Mouse (Mus musculus): ENCODE measurements at regions not wholly inside any gene's neighbourhood (a gene's known extent, or its start where the extent isn't known, plus 50 kb on each side); places are given as distances from the start of the nearest gene placed in this dataset.
"Not testable (repeated sequence)": the region's sequence is repeated elsewhere in the genome, so short reads cannot be mapped to it uniquely, and the experiment has no call there.

- H3K27me3 ChIP-seq: no peaks in the 10 kb centered on the region
- ATAC-seq (ENCODE audit: insufficient number of reproducible peaks, insufficient read depth, low FRiP score, low TSS enrichment): no peak
- H3K4me3 ChIP-seq: no peak overlapping the region
- H3K9ac ChIP-seq: no peak overlapping the region
- no peaks in the 10 kb centered on the region for H3K9me3 ChIP-seq
- 79% methylated on average over 1 of the region's 1 CpGs for WGBS
- H3K36me3 ChIP-seq: no peaks in the 10 kb centered on the region
- no peak overlapping the region for H3K27ac ChIP-seq
- H3K4me2 ChIP-seq (replicated peaks): no peak overlapping the region
- H3K4me1 ChIP-seq: no peaks in the 10 kb centered on the region
Observed at GRCm38 (mm10) chr10:46629876-46630275, 1052.2 kb downstream of the Hace1 start.

DNA sequence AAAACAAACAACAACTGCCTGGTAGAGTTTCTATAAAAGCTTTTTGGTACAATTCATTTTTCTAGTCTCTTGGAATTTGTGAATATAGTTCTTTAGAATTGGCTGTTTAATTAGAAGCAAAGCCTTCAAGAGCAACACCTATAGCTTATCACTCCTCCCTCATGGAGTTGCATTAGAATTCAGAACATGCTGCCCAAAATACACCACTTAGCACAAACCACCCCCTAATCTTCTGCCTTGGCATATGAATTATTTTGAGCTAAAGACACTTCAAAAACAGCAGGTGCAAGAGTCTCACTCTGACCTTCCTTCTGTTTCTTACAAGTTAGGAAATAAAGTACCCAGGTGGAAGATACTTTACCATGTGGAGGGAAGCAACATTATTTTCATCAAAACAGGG, 1085.4 kb downstream of the Hace1 start:
- H3K9me3 ChIP-seq: no peaks in the 10 kb centered on the region
- no peak overlapping the region for H3K27ac ChIP-seq
- H3K4me1 ChIP-seq: no peaks in the 10 kb centered on the region
- H3K36me3 ChIP-seq: no peaks in the 10 kb centered on the region
- no peak overlapping the region for H3K4me2 ChIP-seq (replicated peaks)
- ATAC-seq (ENCODE audit: insufficient number of reproducible peaks, insufficient read depth, low FRiP score, low TSS enrichment): no peak
- no peak overlapping the region for H3K4me3 ChIP-seq
- no peak overlapping the region for H3K9ac ChIP-seq
- no peaks in the 10 kb centered on the region for H3K27me3 ChIP-seq

GRCm38 (mm10) chr10:46689823-46690372, 1112.3 kb downstream of the Hace1 start:
- ATAC-seq (ENCODE audit: insufficient number of reproducible peaks, insufficient read depth, low FRiP score, low TSS enrichment); H3K27me3 ChIP-seq; H3K36me3 ChIP-seq; H3K9me3 ChIP-seq; H3K27ac ChIP-seq; H3K9ac ChIP-seq; H3K4me1 ChIP-seq; H3K4me3 ChIP-seq; H3K4me2 ChIP-seq (replicated peaks): not testable (repeated sequence)
- WGBS: 97% methylated on average over 1 of the region's 1 CpGs

GRCm38 (mm10) chr10:46692661-46693060, 1115.0 kb downstream of the Hace1 start:
- WGBS: 84% methylated on average over 3 of the region's 3 CpGs
- no peak overlapping the region for H3K4me3 ChIP-seq
- H3K27me3 ChIP-seq: no peaks in the 10 kb centered on the region
- no peaks in the 10 kb centered on the region for H3K4me1 ChIP-seq
- H3K9ac ChIP-seq: no peak overlapping the region
- ATAC-seq (ENCODE audit: insufficient number of reproducible peaks, insufficient read depth, low FRiP score, low TSS enrichment): no peak
- no peaks in the 10 kb centered on the region for H3K36me3 ChIP-seq
- H3K4me2 ChIP-seq (replicated peaks): no peak overlapping the region
- no peak overlapping the region for H3K27ac ChIP-seq
- no peaks in the 10 kb centered on the region for H3K9me3 ChIP-seq

DNA sequence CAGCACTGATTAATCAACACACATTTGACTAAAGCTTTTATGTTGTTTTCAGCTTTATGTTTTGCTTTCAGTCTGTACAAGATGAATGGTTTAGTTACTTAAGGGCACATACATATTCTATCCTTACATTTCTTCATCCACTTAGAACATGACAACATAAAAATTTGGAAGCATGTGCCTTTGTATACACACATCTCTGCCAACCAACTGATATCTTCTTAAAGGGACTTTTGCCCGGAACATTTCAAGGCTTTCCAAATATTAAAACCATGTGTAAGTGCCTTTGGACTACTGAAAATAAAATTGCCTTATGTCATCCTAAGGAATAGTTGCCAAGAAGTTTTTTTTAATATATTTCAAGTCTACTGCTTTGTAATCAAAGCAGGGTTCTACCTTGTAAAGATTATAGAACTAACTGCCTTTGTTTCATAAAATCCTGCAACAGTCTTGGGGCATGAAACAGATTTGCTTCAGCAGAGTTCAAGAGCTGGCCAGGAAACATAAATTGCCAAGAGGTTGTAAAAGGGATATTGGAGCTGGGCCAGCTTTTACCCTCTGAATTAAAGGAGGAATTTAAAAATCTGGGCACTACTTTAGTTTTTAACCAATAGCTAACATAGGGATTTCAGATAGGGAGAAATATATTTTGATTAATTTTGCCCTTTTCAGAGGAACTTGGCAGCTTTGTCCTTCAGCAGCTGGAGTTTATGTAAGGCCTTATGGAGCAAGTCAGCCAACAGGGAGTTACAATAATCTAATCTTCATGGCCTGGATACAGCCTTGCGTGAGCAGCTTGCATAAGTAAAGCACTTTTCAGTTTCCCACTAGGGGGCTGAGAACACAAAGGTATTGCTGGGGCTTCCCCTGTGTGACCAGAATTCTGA, 1120.0 kb downstream of the Hace1 start:
- H3K36me3 ChIP-seq: no peaks in the 10 kb centered on the region
- no peak overlapping the region for H3K9ac ChIP-seq
- no peak overlapping the region for H3K4me2 ChIP-seq (replicated peaks)
- no peaks in the 10 kb centered on the region for H3K9me3 ChIP-seq
- no peak overlapping the region for H3K4me3 ChIP-seq
- 0 out of 2 replicates have a peak, but pooled peaks have one; percentile 22 for ATAC-seq (ENCODE audit: insufficient number of reproducible peaks, insufficient read depth, low FRiP score, low TSS enrichment)
- H3K4me1 ChIP-seq: no peaks in the 10 kb centered on the region
- 32% methylated on average over 2 of the region's 2 CpGs for WGBS
- no peak overlapping the region for H3K27ac ChIP-seq
- no peaks in the 10 kb centered on the region for H3K27me3 ChIP-seq

DNA sequence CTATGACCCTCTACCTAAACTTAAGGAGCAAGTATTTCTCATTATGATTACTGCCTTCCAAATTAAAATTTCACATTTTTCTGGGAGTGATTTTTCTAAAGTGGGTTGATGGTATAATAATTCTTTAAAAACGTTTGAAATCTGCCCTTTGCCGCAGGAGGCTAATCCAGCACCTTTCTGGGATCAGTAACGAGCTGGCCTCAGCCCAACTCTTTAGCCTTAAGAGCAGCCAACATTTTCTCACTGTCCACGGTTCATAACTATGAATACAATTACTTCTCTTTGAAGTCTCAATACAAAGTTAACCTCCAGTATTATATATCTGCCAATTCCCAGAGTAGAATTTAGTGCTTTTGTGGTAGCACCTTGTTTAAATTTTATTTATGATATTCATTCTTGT, 1123.6 kb downstream of the Hace1 start:
- no peak overlapping the region for H3K4me3 ChIP-seq
- H3K9ac ChIP-seq: no peak overlapping the region
- WGBS: 61% methylated on average over 4 of the region's 4 CpGs
- no peaks in the 10 kb centered on the region for H3K4me1 ChIP-seq
- H3K9me3 ChIP-seq: no peaks in the 10 kb centered on the region
- H3K36me3 ChIP-seq: no peaks in the 10 kb centered on the region
- no peak overlapping the region for H3K27ac ChIP-seq
- no peak overlapping the region for H3K4me2 ChIP-seq (replicated peaks)
- H3K27me3 ChIP-seq: no peaks in the 10 kb centered on the region
- no peak for ATAC-seq (ENCODE audit: insufficient number of reproducible peaks, insufficient read depth, low FRiP score, low TSS enrichment)

DNA sequence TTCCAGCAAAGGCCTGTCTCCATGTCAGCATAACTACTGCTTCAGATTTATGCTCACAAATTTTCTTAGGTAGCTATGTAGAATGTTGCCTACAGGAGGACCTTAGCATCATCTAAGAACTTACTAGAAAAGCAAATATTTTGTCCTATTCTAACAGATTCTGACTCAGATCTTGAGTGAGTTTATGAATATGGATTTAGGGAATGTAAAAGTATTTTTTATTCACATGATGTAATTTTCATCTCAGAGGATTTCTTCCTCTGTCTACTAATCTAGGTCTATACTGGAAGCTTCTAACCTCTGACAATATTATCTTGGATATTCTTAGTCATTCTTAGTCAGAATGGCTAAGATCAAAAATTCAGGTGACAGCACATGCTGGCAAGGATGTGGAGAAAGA, 1130.4 kb downstream of the Hace1 start:
- H3K36me3 ChIP-seq; H3K27ac ChIP-seq; H3K9ac ChIP-seq; H3K27me3 ChIP-seq; H3K4me3 ChIP-seq; ATAC-seq (ENCODE audit: insufficient number of reproducible peaks, insufficient read depth, low FRiP score, low TSS enrichment); H3K4me1 ChIP-seq; H3K9me3 ChIP-seq; H3K4me2 ChIP-seq (replicated peaks): not testable (repeated sequence)

GRCm38 (mm10) chr10:46712690-46713089, 1135.1 kb downstream of the Hace1 start:
- no peaks in the 10 kb centered on the region for H3K36me3 ChIP-seq
- no peak overlapping the region for H3K4me3 ChIP-seq
- no peaks in the 10 kb centered on the region for H3K27me3 ChIP-seq
- no peak overlapping the region for H3K27ac ChIP-seq
- no peaks in the 10 kb centered on the region for H3K4me1 ChIP-seq
- no peak overlapping the region for H3K9ac ChIP-seq
- no peaks in the 10 kb centered on the region for H3K9me3 ChIP-seq
- ATAC-seq (ENCODE audit: insufficient number of reproducible peaks, insufficient read depth, low FRiP score, low TSS enrichment): no peak
- H3K4me2 ChIP-seq (replicated peaks): no peak overlapping the region

DNA sequence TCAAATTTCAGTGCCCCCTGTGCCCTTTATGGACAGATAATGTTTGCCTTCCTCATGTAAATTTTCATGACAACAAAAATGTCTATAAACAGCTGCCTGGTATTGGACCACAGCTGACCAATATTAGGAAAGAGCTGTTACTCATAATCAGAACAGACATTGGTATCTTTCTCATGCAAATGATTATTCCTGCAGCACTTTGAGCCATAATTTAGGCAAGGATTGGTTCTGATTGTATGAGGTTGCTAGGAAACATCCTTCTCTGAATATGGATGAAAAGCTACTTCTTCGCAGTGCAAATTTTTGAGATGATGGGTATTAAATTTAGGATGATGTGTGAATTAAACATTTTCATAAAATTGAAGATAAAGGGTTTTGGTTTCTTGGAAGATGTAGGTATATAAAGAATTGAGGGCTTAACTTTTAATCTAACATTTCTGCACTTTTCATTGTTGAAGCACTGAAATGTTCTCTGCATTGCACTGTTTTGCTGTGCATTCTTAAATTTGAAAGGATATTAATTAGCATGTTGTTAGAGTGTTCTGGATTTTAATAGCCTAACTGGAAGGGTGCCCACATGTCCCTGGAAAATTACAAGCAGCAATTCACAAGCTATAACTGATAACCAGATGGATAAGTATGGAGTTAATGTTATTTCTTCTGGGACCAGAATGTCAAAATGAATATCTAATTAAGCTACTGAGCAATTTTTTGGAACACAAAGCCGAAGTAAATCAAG, 1140.9 kb downstream of the Hace1 start:
- H3K27me3 ChIP-seq: no peaks in the 10 kb centered on the region
- 83% methylated on average over 2 of the region's 2 CpGs for WGBS
- ATAC-seq (ENCODE audit: insufficient number of reproducible peaks, insufficient read depth, low FRiP score, low TSS enrichment): no peak
- no peak overlapping the region for H3K4me2 ChIP-seq (replicated peaks)
- no peak overlapping the region for H3K27ac ChIP-seq
- H3K4me3 ChIP-seq: no peak overlapping the region
- no peaks in the 10 kb centered on the region for H3K4me1 ChIP-seq
- H3K9ac ChIP-seq: no peak overlapping the region
- no peaks in the 10 kb centered on the region for H3K36me3 ChIP-seq
- H3K9me3 ChIP-seq: no peaks in the 10 kb centered on the region

DNA sequence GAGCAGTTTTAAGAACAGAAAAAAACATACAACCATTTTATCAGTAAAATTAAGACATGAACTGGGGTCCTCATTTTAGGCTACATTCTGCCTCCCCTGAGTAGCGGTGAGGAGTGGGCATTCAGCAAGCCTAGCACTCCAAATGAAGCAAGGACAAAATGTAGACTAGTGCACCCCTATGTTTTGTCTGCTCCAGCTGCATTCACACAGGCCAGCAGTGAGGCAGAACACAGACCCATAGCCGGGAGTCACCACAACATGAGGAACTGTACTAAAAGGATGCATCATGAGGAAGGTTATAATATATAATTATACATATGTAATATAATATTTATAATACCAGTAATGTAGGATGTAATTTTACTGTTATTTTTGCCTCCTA, 1141.5 kb downstream of the Hace1 start:
- H3K4me1 ChIP-seq: no peaks in the 10 kb centered on the region
- no peak overlapping the region for H3K4me3 ChIP-seq
- no peaks in the 10 kb centered on the region for H3K9me3 ChIP-seq
- no peak overlapping the region for H3K9ac ChIP-seq
- no peak for ATAC-seq (ENCODE audit: insufficient number of reproducible peaks, insufficient read depth, low FRiP score, low TSS enrichment)
- no peaks in the 10 kb centered on the region for H3K27me3 ChIP-seq
- no peak overlapping the region for H3K27ac ChIP-seq
- H3K4me2 ChIP-seq (replicated peaks): no peak overlapping the region
- 83% methylated on average over 2 of the region's 2 CpGs for WGBS
- H3K36me3 ChIP-seq: no peaks in the 10 kb centered on the region

- Histone ChIP-seq H3K27ac (no peak overlapping the region), H3K27me3 (no peaks in the 10 kb centered on the region), H3K9me3 (no peaks in the 10 kb centered on the region), H3K36me3 (no peaks in the 10 kb centered on the region), H3K4me2 (replicated peaks) (no peak overlapping the region), H3K4me3 (no peak overlapping the region), H3K9ac (no peak overlapping the region), H3K4me1 (no peaks in the 10 kb centered on the region)
- no peak for ATAC-seq (ENCODE audit: insufficient number of reproducible peaks, insufficient read depth, low FRiP score, low TSS enrichment)
- WGBS: 70% methylated on average over 2 of the region's 2 CpGs
Observed at GRCm38 (mm10) chr10:46723666-46724065, 1146.0 kb downstream of the Hace1 start.

GRCm38 (mm10) chr10:46730601-46731000, 1153.0 kb downstream of the Hace1 start:
- WGBS: 58% methylated on average over 1 of the region's 1 CpGs
- Histone ChIP-seq H3K4me1 (no peaks in the 10 kb centered on the region), H3K9me3 (no peaks in the 10 kb centered on the region), H3K9ac (no peak overlapping the region), H3K36me3 (no peaks in the 10 kb centered on the region), H3K27ac (no peak overlapping the region), H3K27me3 (no peaks in the 10 kb centered on the region), H3K4me3 (no peak overlapping the region), H3K4me2 (replicated peaks) (no peak overlapping the region)
- no peak for ATAC-seq (ENCODE audit: insufficient number of reproducible peaks, insufficient read depth, low FRiP score, low TSS enrichment)
